Mouse (Mus musculus): ENCODE results near the gene Prdm1. TPM values are rescaled to one million over a fixed set of nuclear protein-coding genes. Genes with fewer than 3 reads are reported as not detected.

Gene Prdm1
- 8.0 and 10.9 TPM in 2 replicates for total RNA-seq (2012; rRNA removed)
- total RNA-seq (2014; rRNA removed), result 4.5 and 4.7 TPM in 2 replicates
- polyA plus RNA-seq (2012; ENCODE audit: insufficient read length, low read depth), result 12.5 and 13.6 TPM in 2 replicates

DNA sequence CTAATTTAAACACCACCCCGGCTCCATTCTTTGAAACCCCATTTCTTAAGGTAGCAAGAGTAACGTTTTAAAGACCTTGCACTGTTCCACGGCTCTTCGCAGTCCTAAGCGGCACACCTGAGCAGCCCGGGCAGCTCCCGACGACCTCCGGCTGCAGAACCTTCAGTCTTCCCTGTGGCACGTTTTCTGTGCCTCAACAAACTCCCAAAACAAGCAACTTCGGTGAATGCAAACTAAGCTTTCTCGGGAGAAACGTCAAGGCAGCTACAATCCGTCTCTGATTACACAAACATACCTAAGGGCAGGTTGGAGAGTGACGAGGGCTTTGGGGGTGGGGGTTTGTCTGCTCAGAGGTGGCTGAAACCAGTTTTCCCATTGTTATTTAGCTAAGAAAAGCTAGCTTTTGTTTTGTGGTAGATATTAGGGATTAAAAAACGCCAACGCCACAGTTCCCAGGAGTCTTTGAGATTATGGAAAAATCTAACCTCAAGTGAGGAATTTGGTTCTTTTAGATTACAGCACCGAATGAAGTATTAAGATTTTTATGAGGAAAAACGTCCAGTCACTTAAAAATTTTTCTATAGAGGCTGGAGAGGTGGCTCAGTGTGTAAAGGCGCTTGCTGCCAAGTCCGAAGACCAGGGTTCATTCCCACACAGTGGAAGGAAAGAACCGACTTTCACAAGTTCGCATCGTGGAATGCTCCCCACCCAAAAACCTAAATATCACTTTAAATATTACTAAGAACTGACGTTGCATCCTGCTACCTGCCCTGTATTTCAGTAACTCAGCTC, at the start of gene Prdm1:
Prdm1 (minus strand) TSS at position 211 of the 792 bp plus-strand sequence.
- dilution Hi-C loops (cut with MboI; ENCODE audit: extremely low pct_ligation_motif_present, extremely low pct_unique_long_range_greater_than_20kb, low sequenced_read_pairs), result no loop called here
- Histone ChIP-seq H3K4me2 (ENCODE audit: insufficient read depth, low read depth, poor library complexity, severe bottlenecking) (peak within 1 kb of the TSS; percentile 32; the same call in 1 of the 2 replicates), H3K36me3 (replicated peaks in 1 of 2; ENCODE audit: control insufficient read depth in 1 of 2, insufficient read depth in 1 of 2, low read length in 1 of 2) (no peaks in the 10 kb centered on the region), H3K27me3 (replicated peaks) (no peaks in the 10 kb centered on the region), H3K9ac (ENCODE audit: insufficient read depth, low read depth) (no peak within 1 kb of the TSS), H3K4me3 (replicated peaks in 1 of 3; ENCODE audit: low read depth in 2 of 3, low read length in 2 of 3, poor library complexity in 1 of 3) (peak within 1 kb of the TSS; percentile 67 to 73 (median 71)), H3K9me3 (replicated peaks; ENCODE audit: low read length) (no peaks in the 10 kb centered on the region), H3K27ac (ENCODE audit: insufficient read depth, low read depth) (no peak within 1 kb of the TSS), H3K79me2 (replicated peaks; ENCODE audit: control insufficient read depth, extremely low read depth, insufficient read depth, poor library complexity, severe bottlenecking) (no peaks in the 10 kb centered on the region), H3K4me1 (ENCODE audit: control insufficient read depth in 1 of 2, insufficient read depth in 2 of 2) (peaks cover 0 to 23% of the 10 kb centered on the region in 2 experiments; a peak in 2 of 4 replicates)
- in situ Hi-C loops (cut with MboI; ENCODE audit: low pct_ligation_motif_present, low pct_unique_long_range_greater_than_20kb, low sequenced_read_pairs), result no loop called here
- DNase-seq (ENCODE audit: extremely low read depth), result no peak
- TF ChIP-seq SIN3A (IDR thresholded peaks at IDR 0.05; ENCODE audit: low read length), result no peak
- TF ChIP-seq NELFE (IDR thresholded peaks at IDR 0.05; ENCODE audit: low read depth, low read length), result no peak
- TF ChIP-seq BHLHE40 (IDR thresholded peaks at IDR 0.05; ENCODE audit: low read depth, low read length), result no peak
- no peak for TF ChIP-seq MYC (IDR thresholded peaks at IDR 0.05; ENCODE audit: low read depth, low read length)
- TF ChIP-seq POLR2A (IDR thresholded peaks at IDR 0.05; ENCODE audit: low read depth, low read length), result no peak
- TF ChIP-seq PAX5 (IDR thresholded peaks at IDR 0.05; ENCODE audit: low read length), result no peak
- TF ChIP-seq MEF2A (IDR thresholded peaks at IDR 0.05; ENCODE audit: borderline replicate concordance, low read depth, low read length), result no peak

DNA sequence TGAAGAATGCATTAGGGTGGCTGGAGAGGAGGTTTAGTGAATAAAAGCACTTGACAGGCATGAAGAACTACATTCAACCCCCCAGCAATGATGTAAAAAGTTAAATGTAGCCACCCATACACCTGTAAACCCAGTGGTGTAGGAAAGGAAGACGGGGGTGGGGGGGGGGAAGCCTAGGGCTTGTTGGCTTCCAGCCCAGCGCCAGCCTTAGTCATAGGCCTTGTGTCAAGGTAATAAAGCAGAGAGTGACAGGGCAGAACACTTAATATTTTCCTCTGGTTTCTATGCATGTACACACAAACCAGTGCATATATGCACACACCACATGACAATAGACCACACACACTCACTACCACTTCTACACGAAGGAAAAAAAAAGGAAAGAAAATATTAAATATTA, 37.7 kb upstream of the Prdm1 start:
- H3K9me3 ChIP-seq (replicated peaks; ENCODE audit: low read length), result peaks cover 7% of the 10 kb centered on the region
- DNase-seq (ENCODE audit: extremely low read depth), result no peak
- H3K36me3 ChIP-seq (replicated peaks in 1 of 2; ENCODE audit: control insufficient read depth in 1 of 2, insufficient read depth in 1 of 2, low read length in 1 of 2), result no peaks in the 10 kb centered on the region
- no peak overlapping the region for H3K4me2 ChIP-seq (ENCODE audit: insufficient read depth, low read depth, poor library complexity, severe bottlenecking)
- no peaks in the 10 kb centered on the region for H3K4me1 ChIP-seq (ENCODE audit: control insufficient read depth in 1 of 2, insufficient read depth in 2 of 2)
- no peak overlapping the region for H3K27ac ChIP-seq (ENCODE audit: insufficient read depth, low read depth)
- no peaks in the 10 kb centered on the region for H3K79me2 ChIP-seq (replicated peaks; ENCODE audit: control insufficient read depth, extremely low read depth, insufficient read depth, poor library complexity, severe bottlenecking)
- H3K4me3 ChIP-seq (replicated peaks in 1 of 3; ENCODE audit: low read depth in 2 of 3, low read length in 2 of 3, poor library complexity in 1 of 3), result no peak overlapping the region
- H3K27me3 ChIP-seq (replicated peaks), result no peaks in the 10 kb centered on the region
- in situ Hi-C loops (cut with MboI; ENCODE audit: low pct_ligation_motif_present, low pct_unique_long_range_greater_than_20kb, low sequenced_read_pairs), result no loop called here
- dilution Hi-C loops (cut with MboI; ENCODE audit: extremely low pct_ligation_motif_present, extremely low pct_unique_long_range_greater_than_20kb, low sequenced_read_pairs), result no loop called here
- TF ChIP-seq ZNF384 (IDR thresholded peaks at IDR 0.05; ENCODE audit: low read depth, low read length), result no peak
- no peak for TF ChIP-seq MAX (IDR thresholded peaks at IDR 0.05; ENCODE audit: low read length)
- no peak for TF ChIP-seq POLR2A (IDR thresholded peaks at IDR 0.05; ENCODE audit: low read depth, low read length)
- TF ChIP-seq CHD2 (IDR thresholded peaks at IDR 0.05; ENCODE audit: low read length), result no peak
- no peak for TF ChIP-seq KAT2A (IDR thresholded peaks at IDR 0.05; ENCODE audit: insufficient replicate concordance, low read length)
- no peak for TF ChIP-seq SMC3 (IDR thresholded peaks at IDR 0.05; ENCODE audit: low read depth, low read length)
- H3K9ac ChIP-seq (ENCODE audit: insufficient read depth, low read depth), result no peak overlapping the region

DNA sequence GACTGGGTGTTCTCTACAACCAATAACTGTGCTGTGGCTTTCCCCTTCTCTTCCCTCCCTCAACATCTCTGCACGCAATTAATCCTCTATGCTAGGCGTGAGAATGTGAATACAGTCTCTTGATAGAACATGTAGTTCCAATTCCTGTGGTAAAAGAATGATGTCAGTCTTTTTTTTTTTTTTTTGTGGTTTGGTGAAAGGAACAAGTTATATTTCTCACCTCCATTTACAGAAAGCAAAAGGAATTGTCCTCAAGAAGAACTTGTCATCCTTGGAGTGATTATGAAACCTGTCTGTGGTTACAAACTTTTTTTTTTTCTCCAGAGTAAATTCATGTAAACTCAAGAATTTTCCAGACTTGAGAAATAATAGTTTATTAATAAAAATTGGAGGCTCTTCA, 36.8 kb upstream of the Prdm1 start:
- H3K9ac ChIP-seq (ENCODE audit: insufficient read depth, low read depth), result no peak overlapping the region
- dilution Hi-C loops (cut with MboI; ENCODE audit: extremely low pct_ligation_motif_present, extremely low pct_unique_long_range_greater_than_20kb, low sequenced_read_pairs), result no loop called here
- no peak overlapping the region for H3K27ac ChIP-seq (ENCODE audit: insufficient read depth, low read depth)
- peaks cover 7% of the 10 kb centered on the region for H3K9me3 ChIP-seq (replicated peaks; ENCODE audit: low read length)
- H3K36me3 ChIP-seq (replicated peaks in 1 of 2; ENCODE audit: control insufficient read depth in 1 of 2, insufficient read depth in 1 of 2, low read length in 1 of 2), result no peaks in the 10 kb centered on the region
- no peaks in the 10 kb centered on the region for H3K79me2 ChIP-seq (replicated peaks; ENCODE audit: control insufficient read depth, extremely low read depth, insufficient read depth, poor library complexity, severe bottlenecking)
- TF ChIP-seq ZNF384 (IDR thresholded peaks at IDR 0.05; ENCODE audit: low read depth, low read length) (0 out of 2 replicates have a peak, but pooled peaks have one; percentile 39), ETS1 (conservative IDR thresholded peaks at IDR 0.05; ENCODE audit: low read depth, low read length) (no peak)
- H3K4me2 ChIP-seq (ENCODE audit: insufficient read depth, low read depth, poor library complexity, severe bottlenecking), result no peak overlapping the region
- no peaks in the 10 kb centered on the region for H3K27me3 ChIP-seq (replicated peaks)
- H3K4me3 ChIP-seq (replicated peaks in 1 of 3; ENCODE audit: low read depth in 2 of 3, low read length in 2 of 3, poor library complexity in 1 of 3), result no peak overlapping the region
- in situ Hi-C loops (cut with MboI; ENCODE audit: low pct_ligation_motif_present, low pct_unique_long_range_greater_than_20kb, low sequenced_read_pairs), result no loop called here
- no peaks in the 10 kb centered on the region for H3K4me1 ChIP-seq (ENCODE audit: control insufficient read depth in 1 of 2, insufficient read depth in 2 of 2)
- DNase-seq (ENCODE audit: extremely low read depth), result no peak
